Comparison of ENCODE assay signal across 15 mouse cellular contexts in the genomic region with DNA sequence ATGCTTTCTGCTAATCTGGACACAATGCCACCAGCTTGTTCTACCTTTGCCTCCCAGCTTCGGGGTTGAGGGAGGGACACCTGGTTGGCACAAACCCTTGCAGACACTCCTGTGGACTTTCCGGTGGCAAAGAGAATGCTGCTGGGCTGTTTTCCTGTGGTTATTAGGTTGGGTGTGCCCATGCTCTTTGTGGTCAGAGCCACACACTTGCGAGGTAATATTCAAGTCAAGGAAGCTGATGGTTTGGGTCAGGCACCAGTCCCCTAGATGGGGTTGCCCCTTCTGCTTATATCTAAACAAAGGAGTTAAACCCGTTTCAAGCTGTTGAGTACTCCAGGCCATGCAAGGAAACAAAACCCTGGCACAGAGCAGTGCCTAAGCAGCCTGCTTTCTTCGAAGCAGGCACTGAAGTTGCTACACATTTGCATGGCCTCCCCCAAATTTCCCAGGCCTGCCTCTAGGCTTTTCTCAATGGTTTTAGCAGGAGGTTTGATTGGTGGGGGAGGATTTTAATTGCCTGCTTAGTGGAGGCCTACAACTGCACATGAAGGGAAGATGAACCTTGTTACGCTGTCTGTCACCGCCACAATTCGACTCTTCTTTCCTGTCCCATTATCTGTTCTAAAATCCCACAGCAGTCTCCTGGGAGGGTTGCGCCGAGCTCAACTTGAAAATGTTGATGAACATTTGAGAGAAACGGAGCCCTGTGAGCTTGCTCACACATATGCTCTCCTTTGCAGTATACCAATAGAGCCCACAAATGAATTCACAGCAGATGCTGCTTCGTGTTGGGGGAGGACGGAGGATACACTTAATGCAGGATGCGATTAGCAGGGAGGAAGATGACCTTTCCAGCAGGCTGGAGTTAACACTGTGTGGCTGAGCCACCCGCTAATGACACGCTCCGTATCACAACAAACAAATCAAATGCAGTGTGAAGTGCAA.
DNase-seq lines count a peak whose midpoint lies in the region; ATAC-seq lines count a peak whose summit lies in the region.
"Had no signal": no experiment of that assay in that cellular context is flagged by ENCODE, and none has a peak within 500 bp of the region (broad histone marks: within the 10 kb centered on the region; RNA-seq: fewer than 3 reads in every experiment).

No protein-coding gene starts in this region.

- ATAC-seq in hindbrain, embryonic 14.5 days (ENCODE audit: low FRiP score) = no peak
- ATAC-seq in midbrain, embryonic 15.5 days (replicated peaks) = peak; percentile 49; the same call in 1 of the 2 replicates
- ATAC-seq: liver, embryonic 12.5 days had no signal

- H3K9me3 ChIP-seq in forebrain, embryonic 10.5 days = no peaks in the 10 kb centered on the region
- H3K9me3 ChIP-seq in hindbrain, embryonic 14.5 days (ENCODE audit: control insufficient read depth, low read length) = no peaks in the 10 kb centered on the region
- H3K9me3 ChIP-seq in midbrain, embryonic 15.5 days = no peaks in the 10 kb centered on the region
- H3K9me3 ChIP-seq: liver, embryonic 12.5 days had no signal

- H3K9ac ChIP-seq in hindbrain, embryonic 14.5 days = no peak overlapping the region
- H3K9ac ChIP-seq in midbrain, embryonic 15.5 days = no peak overlapping the region
- H3K9ac ChIP-seq: liver, embryonic 12.5 days had no signal

- H3K27me3 ChIP-seq in forebrain, embryonic 10.5 days (ENCODE audit: poor library complexity, severe bottlenecking) = no peaks in the 10 kb centered on the region
- no peaks in the 10 kb centered on the region for H3K27me3 ChIP-seq in hindbrain, embryonic 14.5 days (ENCODE audit: control insufficient read depth, insufficient read depth, low read length)
- no peaks in the 10 kb centered on the region for H3K27me3 ChIP-seq in midbrain, embryonic 15.5 days (replicated peaks)
- H3K27me3 ChIP-seq: liver, embryonic 12.5 days had no signal

- peak overlapping the region; percentile 56; the same call in 1 of the 2 replicates for H3K27ac ChIP-seq in forebrain, embryonic 10.5 days
- 0 out of 2 replicates have a peak overlapping the region, but pooled peaks have one; percentile 7 for H3K27ac ChIP-seq in hindbrain, embryonic 14.5 days
- peak overlapping the region; percentile 27 for H3K27ac ChIP-seq in midbrain, embryonic 15.5 days
- H3K27ac ChIP-seq: gastrocnemius, adult 2 months; liver, embryonic 12.5 days; stomach, postnatal 0 days had no signal

- 79% methylated on average over 17 of the region's 17 CpGs for WGBS in forebrain, embryonic 10.5 days
- 56% methylated on average over 17 of the region's 17 CpGs for WGBS in hindbrain, embryonic 14.5 days
- WGBS in midbrain, embryonic 15.5 days = 48% methylated on average over 17 of the region's 17 CpGs

- no peak overlapping the region for H3K4me3 ChIP-seq in forebrain, embryonic 10.5 days
- no peak overlapping the region for H3K4me3 ChIP-seq in hindbrain, embryonic 14.5 days (replicated peaks; ENCODE audit: low read length)
- no peak overlapping the region for H3K4me3 ChIP-seq in midbrain, embryonic 15.5 days
- H3K4me3 ChIP-seq: gastrocnemius, adult 2 months; liver, embryonic 12.5 days had no signal

- no peak overlapping the region for H3K4me2 ChIP-seq in hindbrain, embryonic 14.5 days (replicated peaks)
- H3K4me2 ChIP-seq in midbrain, embryonic 15.5 days = no peak overlapping the region
- H3K4me2 ChIP-seq: heart, embryonic 11.5 days; liver, embryonic 12.5 days had no signal

- H3K36me3 ChIP-seq in forebrain, embryonic 10.5 days (replicated peaks) = peaks cover 12% of the 10 kb centered on the region; the same call in 1 of the 2 replicates
- peaks cover 12% of the 10 kb centered on the region; the same call in 1 of the 2 replicates for H3K36me3 ChIP-seq in hindbrain, embryonic 14.5 days (replicated peaks; ENCODE audit: control insufficient read depth, insufficient read depth)
- H3K36me3 ChIP-seq in midbrain, embryonic 15.5 days (replicated peaks) = 0 out of 2 replicates have a peak, but pooled peaks cover 4% of the 10 kb centered on the region
- H3K36me3 ChIP-seq: liver, embryonic 12.5 days had no signal

- H3K4me1 ChIP-seq in forebrain, embryonic 10.5 days = peaks cover 35% of the 10 kb centered on the region
- 0 out of 2 replicates have a peak, but pooled peaks cover 10% of the 10 kb centered on the region for H3K4me1 ChIP-seq in hindbrain, embryonic 14.5 days (replicated peaks; ENCODE audit: control insufficient read depth, insufficient read depth, low read length)
- H3K4me1 ChIP-seq in midbrain, embryonic 15.5 days = peaks cover 20% of the 10 kb centered on the region

- peak; percentile 29 to 66 for DNase-seq in layer of hippocampus, adult 18-20 months (ENCODE audit: low spot score in 2 of 2)
- no peak for DNase-seq in layer of hippocampus, postnatal 10 days (ENCODE audit: low spot score in 2 of 2)
- no peak for DNase-seq in forebrain, embryonic 10.5 days (ENCODE audit: extremely low spot score, low spot score)
- DNase-seq in hindbrain, embryonic 14.5 days (ENCODE audit: low spot score) = no peak
- no peak for DNase-seq in spleen, postnatal 36 days (ENCODE audit: low spot score in 2 of 2)
- DNase-seq in embryo, embryonic 11 days = no peak
- no peak for DNase-seq in left cerebral cortex, adult 11 months (ENCODE audit: low spot score)
- DNase-seq: gastrocnemius, adult 2 months; heart, postnatal 4 days; kidney, adult 8-10 months; lung, postnatal 10 days had no signal

Comparison
In these comparisons a context has a peak if more than half of its experiments do, and no peak if none do; other contexts are left out.
1. DNase-seq: peak in layer of hippocampus, adult 18-20 months (2 of 2); none in layer of hippocampus, postnatal 10 days (0 of 2), forebrain, embryonic 10.5 days (single experiment), hindbrain, embryonic 14.5 days (single experiment), spleen, postnatal 36 days (0 of 2), embryo, embryonic 11 days (single experiment) and left cerebral cortex, adult 11 months (single experiment).
2. Peak in every context shown above with its lines, with median percentiles within 50 percentile points of each other: H3K27ac ChIP-seq.